Mouse (Mus musculus): Measurements from ENCODE around the gene Gm5152. TPM values are rescaled to one million over a fixed set of nuclear protein-coding genes. Genes with fewer than 3 reads are reported as not detected.
"Not testable (repeated sequence)": the region's sequence is repeated elsewhere in the genome, so short reads cannot be mapped to it uniquely, and the experiment has no call there.

Gm5152 gene
- not detected in 2 replicates for polyA plus RNA-seq (2014; fragmentation: Nextera tagmentation; extraction: Ambion mirVana)

GRCm38 (mm10) chr5:10246426-10246825 lies at the start of gene Gm5152:
Gene Gm5152, minus strand, starts transcription at chr5:10246526.
- not testable (repeated sequence) for H3K36me3 ChIP-seq (ENCODE audit: control insufficient read depth, insufficient read depth, low read length); H3K4me2 ChIP-seq (ENCODE audit: low read length); H3K27ac ChIP-seq (replicated peaks in 1 of 2; ENCODE audit: control insufficient read depth in 1 of 2, insufficient read depth in 1 of 2, low read depth in 2 of 2, low read length in 2 of 2); H3K4me3 ChIP-seq (ENCODE audit: control insufficient read depth in 1 of 2, insufficient read depth in 1 of 2, low read depth in 1 of 2, low read length in 2 of 2); H3K27me3 ChIP-seq (ENCODE audit: control insufficient read depth, insufficient read depth, low read length); H3K9me3 ChIP-seq (ENCODE audit: control insufficient read depth, low read length); H3K9ac ChIP-seq (ENCODE audit: low read length); H3K4me1 ChIP-seq (ENCODE audit: control insufficient read depth in 2 of 2, insufficient read depth in 2 of 2, low read length in 2 of 2); ATAC-seq (ENCODE audit: insufficient number of reproducible peaks, insufficient read depth, low FRiP score, low read depth)
- WGBS, result no CpG with 5 or more reads among the region's 1 CpGs

GRCm38 (mm10) chr5:10254768-10255167 lies 8.4 kb upstream of the Gm5152 start:
- not testable (repeated sequence) for H3K36me3 ChIP-seq (ENCODE audit: control insufficient read depth, insufficient read depth, low read length); ATAC-seq (ENCODE audit: insufficient number of reproducible peaks, insufficient read depth, low FRiP score, low read depth); H3K4me1 ChIP-seq (ENCODE audit: control insufficient read depth in 2 of 2, insufficient read depth in 2 of 2, low read length in 2 of 2); H3K27ac ChIP-seq (replicated peaks in 1 of 2; ENCODE audit: control insufficient read depth in 1 of 2, insufficient read depth in 1 of 2, low read depth in 2 of 2, low read length in 2 of 2); H3K4me3 ChIP-seq (ENCODE audit: control insufficient read depth in 1 of 2, insufficient read depth in 1 of 2, low read depth in 1 of 2, low read length in 2 of 2); H3K9me3 ChIP-seq (ENCODE audit: control insufficient read depth, low read length); H3K27me3 ChIP-seq (ENCODE audit: control insufficient read depth, insufficient read depth, low read length); H3K9ac ChIP-seq (ENCODE audit: low read length); H3K4me2 ChIP-seq (ENCODE audit: low read length)
- WGBS, result 55% methylated on average over 1 of the region's 1 CpGs

GRCm38 (mm10) chr5:10245770-10246169 lies 556 bp downstream of the Gm5152 start:
- H3K4me1 ChIP-seq (ENCODE audit: control insufficient read depth in 2 of 2, insufficient read depth in 2 of 2, low read length in 2 of 2); H3K4me3 ChIP-seq (ENCODE audit: control insufficient read depth in 1 of 2, insufficient read depth in 1 of 2, low read depth in 1 of 2, low read length in 2 of 2); ATAC-seq (ENCODE audit: insufficient number of reproducible peaks, insufficient read depth, low FRiP score, low read depth); H3K27ac ChIP-seq (replicated peaks in 1 of 2; ENCODE audit: control insufficient read depth in 1 of 2, insufficient read depth in 1 of 2, low read depth in 2 of 2, low read length in 2 of 2); H3K9ac ChIP-seq (ENCODE audit: low read length); H3K9me3 ChIP-seq (ENCODE audit: control insufficient read depth, low read length); H3K27me3 ChIP-seq (ENCODE audit: control insufficient read depth, insufficient read depth, low read length); H3K4me2 ChIP-seq (ENCODE audit: low read length); H3K36me3 ChIP-seq (ENCODE audit: control insufficient read depth, insufficient read depth, low read length): not testable (repeated sequence)

- H3K36me3 ChIP-seq (ENCODE audit: control insufficient read depth, insufficient read depth, low read length); H3K4me3 ChIP-seq (ENCODE audit: control insufficient read depth in 1 of 2, insufficient read depth in 1 of 2, low read depth in 1 of 2, low read length in 2 of 2); ATAC-seq (ENCODE audit: insufficient number of reproducible peaks, insufficient read depth, low FRiP score, low read depth); H3K9ac ChIP-seq (ENCODE audit: low read length); H3K9me3 ChIP-seq (ENCODE audit: control insufficient read depth, low read length); H3K4me2 ChIP-seq (ENCODE audit: low read length); H3K27me3 ChIP-seq (ENCODE audit: control insufficient read depth, insufficient read depth, low read length); H3K27ac ChIP-seq (replicated peaks in 1 of 2; ENCODE audit: control insufficient read depth in 1 of 2, insufficient read depth in 1 of 2, low read depth in 2 of 2, low read length in 2 of 2); H3K4me1 ChIP-seq (ENCODE audit: control insufficient read depth in 2 of 2, insufficient read depth in 2 of 2, low read length in 2 of 2): not testable (repeated sequence)
- 74% methylated on average over 3 of the region's 3 CpGs for WGBS
These were observed 5.9 kb downstream of the Gm5152 start for GRCm38 (mm10) chr5:10240436-10240835.

- Histone ChIP-seq H3K27ac (replicated peaks in 1 of 2; ENCODE audit: control insufficient read depth in 1 of 2, insufficient read depth in 1 of 2, low read depth in 2 of 2, low read length in 2 of 2) (no peak overlapping the region), H3K4me2 (ENCODE audit: low read length) (no peak overlapping the region), H3K4me3 (ENCODE audit: control insufficient read depth in 1 of 2, insufficient read depth in 1 of 2, low read depth in 1 of 2, low read length in 2 of 2) (no peak overlapping the region), H3K9me3 (ENCODE audit: control insufficient read depth, low read length) (no peaks in the 10 kb centered on the region), H3K4me1 (ENCODE audit: control insufficient read depth in 2 of 2, insufficient read depth in 2 of 2, low read length in 2 of 2) (no peaks in the 10 kb centered on the region), H3K36me3 (ENCODE audit: control insufficient read depth, insufficient read depth, low read length) (no peaks in the 10 kb centered on the region), H3K27me3 (ENCODE audit: control insufficient read depth, insufficient read depth, low read length) (no peaks in the 10 kb centered on the region), H3K9ac (ENCODE audit: low read length) (no peak overlapping the region)
- no peak for ATAC-seq (ENCODE audit: insufficient number of reproducible peaks, insufficient read depth, low FRiP score, low read depth)
These were observed 26.0 kb downstream of the Gm5152 start for GRCm38 (mm10) chr5:10220317-10220716.

- no peak overlapping the region for H3K27ac ChIP-seq (replicated peaks in 1 of 2; ENCODE audit: control insufficient read depth in 1 of 2, insufficient read depth in 1 of 2, low read depth in 2 of 2, low read length in 2 of 2)
- H3K9ac ChIP-seq (ENCODE audit: low read length), result no peak overlapping the region
- no peak overlapping the region for H3K4me3 ChIP-seq (ENCODE audit: control insufficient read depth in 1 of 2, insufficient read depth in 1 of 2, low read depth in 1 of 2, low read length in 2 of 2)
- WGBS, result 85% methylated on average over 1 of the region's 1 CpGs
- H3K9me3 ChIP-seq (ENCODE audit: control insufficient read depth, low read length), result no peaks in the 10 kb centered on the region
- no peak for ATAC-seq (ENCODE audit: insufficient number of reproducible peaks, insufficient read depth, low FRiP score, low read depth)
- no peak overlapping the region for H3K4me2 ChIP-seq (ENCODE audit: low read length)
- no peaks in the 10 kb centered on the region for H3K4me1 ChIP-seq (ENCODE audit: control insufficient read depth in 2 of 2, insufficient read depth in 2 of 2, low read length in 2 of 2)
- no peaks in the 10 kb centered on the region for H3K36me3 ChIP-seq (ENCODE audit: control insufficient read depth, insufficient read depth, low read length)
- no peaks in the 10 kb centered on the region for H3K27me3 ChIP-seq (ENCODE audit: control insufficient read depth, insufficient read depth, low read length)
These were observed 43.3 kb downstream of the Gm5152 start for GRCm38 (mm10) chr5:10203067-10203466.

- H3K4me1 ChIP-seq (ENCODE audit: control insufficient read depth in 2 of 2, insufficient read depth in 2 of 2, low read length in 2 of 2), result no peaks in the 10 kb centered on the region
- H3K9me3 ChIP-seq (ENCODE audit: control insufficient read depth, low read length), result no peaks in the 10 kb centered on the region
- peak overlapping the region in 1 of 2 experiments; percentile 48; a peak in 2 of 4 replicates for H3K27ac ChIP-seq (replicated peaks in 1 of 2; ENCODE audit: control insufficient read depth in 1 of 2, insufficient read depth in 1 of 2, low read depth in 2 of 2, low read length in 2 of 2)
- peak; percentile 76; the same call in 1 of the 2 replicates for ATAC-seq (ENCODE audit: insufficient number of reproducible peaks, insufficient read depth, low FRiP score, low read depth)
- no peaks in the 10 kb centered on the region for H3K27me3 ChIP-seq (ENCODE audit: control insufficient read depth, insufficient read depth, low read length)
- WGBS, result 16% methylated on average over 1 of the region's 1 CpGs
- H3K4me2 ChIP-seq (ENCODE audit: low read length), result no peak overlapping the region
- no peak overlapping the region for H3K4me3 ChIP-seq (ENCODE audit: control insufficient read depth in 1 of 2, insufficient read depth in 1 of 2, low read depth in 1 of 2, low read length in 2 of 2)
- no peaks in the 10 kb centered on the region for H3K36me3 ChIP-seq (ENCODE audit: control insufficient read depth, insufficient read depth, low read length)
- no peak overlapping the region for H3K9ac ChIP-seq (ENCODE audit: low read length)
These were observed 49.4 kb downstream of the Gm5152 start for GRCm38 (mm10) chr5:10196880-10197279.

Data from heart, embryonic 14.5 days (tissue).